Mouse (Mus musculus): ENCODE results near the gene Crocc2. TPM values are rescaled to one million over a fixed set of nuclear protein-coding genes. Genes with fewer than 3 reads are reported as not detected.
A peak's percentile ranks its signal among the peaks of the same experiment; 100 is the strongest.

Gene Crocc2
- polyA plus RNA-seq, 1 experiment from 2014 or later: 0.30 TPM

GRCm38 (mm10) chr1:93160501-93161133 is 7.9 kb upstream of the Crocc2 start, which contains the start of gene 2310007B03Rik:
TSS of gene 2310007B03Rik (minus strand) at chr1:93160948.
- Histone ChIP-seq H3K9ac (replicated peaks; ENCODE audit: low read depth, low read length) (no peak within 1 kb of the TSS), H3K27me3 (replicated peaks; ENCODE audit: control insufficient read depth, insufficient read depth, low read length) (no peaks in the 10 kb centered on the region), H3K4me2 (ENCODE audit: low read length) (no peak within 1 kb of the TSS), H3K27ac (ENCODE audit: low read length) (no peak within 1 kb of the TSS), H3K9me3 (ENCODE audit: control insufficient read depth, low read length) (no peaks in the 10 kb centered on the region), H3K4me1 (replicated peaks; ENCODE audit: control insufficient read depth, insufficient read depth, low read length) (no peaks in the 10 kb centered on the region), H3K4me3 (replicated peaks; ENCODE audit: low read length) (no peak within 1 kb of the TSS), H3K36me3 (ENCODE audit: control insufficient read depth, insufficient read depth) (no peaks in the 10 kb centered on the region)
- no peak for ATAC-seq
- 72% methylated on average over 8 of the region's 8 CpGs for WGBS

- Histone ChIP-seq H3K27ac (ENCODE audit: low read length) (no peak overlapping the region), H3K4me3 (replicated peaks; ENCODE audit: low read length) (no peak overlapping the region), H3K9ac (replicated peaks; ENCODE audit: low read depth, low read length) (no peak overlapping the region), H3K4me2 (ENCODE audit: low read length) (no peak overlapping the region), H3K27me3 (replicated peaks; ENCODE audit: control insufficient read depth, insufficient read depth, low read length) (no peaks in the 10 kb centered on the region), H3K36me3 (ENCODE audit: control insufficient read depth, insufficient read depth) (no peaks in the 10 kb centered on the region), H3K9me3 (ENCODE audit: control insufficient read depth, low read length) (no peaks in the 10 kb centered on the region), H3K4me1 (replicated peaks; ENCODE audit: control insufficient read depth, insufficient read depth, low read length) (no peaks in the 10 kb centered on the region)
- 76% methylated on average over 8 of the region's 8 CpGs for WGBS
- no peak for ATAC-seq
Measured at GRCm38 (mm10) chr1:93161350-93161749, 7.2 kb upstream of the Crocc2 start.

- no peak overlapping the region for H3K27ac ChIP-seq (ENCODE audit: low read length)
- H3K4me1 ChIP-seq (replicated peaks; ENCODE audit: control insufficient read depth, insufficient read depth, low read length): no peaks in the 10 kb centered on the region
- H3K4me3 ChIP-seq (replicated peaks; ENCODE audit: low read length): no peak overlapping the region
- no peaks in the 10 kb centered on the region for H3K9me3 ChIP-seq (ENCODE audit: control insufficient read depth, low read length)
- H3K36me3 ChIP-seq (ENCODE audit: control insufficient read depth, insufficient read depth): no peaks in the 10 kb centered on the region
- no peak overlapping the region for H3K4me2 ChIP-seq (ENCODE audit: low read length)
- H3K9ac ChIP-seq (replicated peaks; ENCODE audit: low read depth, low read length): no peak overlapping the region
- H3K27me3 ChIP-seq (replicated peaks; ENCODE audit: control insufficient read depth, insufficient read depth, low read length): no peaks in the 10 kb centered on the region
- no peak for ATAC-seq
- WGBS: 82% methylated on average over 10 of the region's 10 CpGs
Measured at GRCm38 (mm10) chr1:93161921-93162320, 6.6 kb upstream of the Crocc2 start.

- Histone ChIP-seq H3K36me3 (ENCODE audit: control insufficient read depth, insufficient read depth) (no peaks in the 10 kb centered on the region), H3K4me2 (ENCODE audit: low read length) (no peak overlapping the region), H3K9me3 (ENCODE audit: control insufficient read depth, low read length) (no peaks in the 10 kb centered on the region), H3K27ac (ENCODE audit: low read length) (no peak overlapping the region), H3K4me3 (replicated peaks; ENCODE audit: low read length) (no peak overlapping the region), H3K9ac (replicated peaks; ENCODE audit: low read depth, low read length) (no peak overlapping the region), H3K4me1 (replicated peaks; ENCODE audit: control insufficient read depth, insufficient read depth, low read length) (no peaks in the 10 kb centered on the region), H3K27me3 (replicated peaks; ENCODE audit: control insufficient read depth, insufficient read depth, low read length) (no peaks in the 10 kb centered on the region)
- WGBS: 86% methylated on average over 7 of the region's 7 CpGs
- ATAC-seq: no peak
Measured at GRCm38 (mm10) chr1:93162588-93162987, 5.9 kb upstream of the Crocc2 start.

- WGBS: 87% methylated on average over 9 of the region's 9 CpGs
- H3K9me3 ChIP-seq (ENCODE audit: control insufficient read depth, low read length): no peaks in the 10 kb centered on the region
- ATAC-seq: no peak
Measured at GRCm38 (mm10) chr1:93165447-93165846, 3.1 kb upstream of the Crocc2 start.

GRCm38 (mm10) chr1:93166346-93167079 is 2.0 kb upstream of the Crocc2 start:
- Histone ChIP-seq H3K4me2 (ENCODE audit: low read length) (no peak overlapping the region), H3K27ac (ENCODE audit: low read length) (no peak overlapping the region), H3K9ac (replicated peaks; ENCODE audit: low read depth, low read length) (no peak overlapping the region), H3K9me3 (ENCODE audit: control insufficient read depth, low read length) (no peaks in the 10 kb centered on the region), H3K36me3 (ENCODE audit: control insufficient read depth, insufficient read depth) (no peaks in the 10 kb centered on the region), H3K4me3 (replicated peaks; ENCODE audit: low read length) (no peak overlapping the region), H3K4me1 (replicated peaks; ENCODE audit: control insufficient read depth, insufficient read depth, low read length) (no peaks in the 10 kb centered on the region), H3K27me3 (replicated peaks; ENCODE audit: control insufficient read depth, insufficient read depth, low read length) (no peaks in the 10 kb centered on the region)
- no peak for ATAC-seq
- 90% methylated on average over 11 of the region's 11 CpGs for WGBS

More at GRCm38 (mm10) chr1:93165447-93165846, 3.1 kb upstream of the Crocc2 start:
- Histone ChIP-seq H3K9ac (replicated peaks; ENCODE audit: low read depth, low read length) (no peak overlapping the region), H3K27ac (ENCODE audit: low read length) (no peak overlapping the region), H3K4me1 (replicated peaks; ENCODE audit: control insufficient read depth, insufficient read depth, low read length) (no peaks in the 10 kb centered on the region), H3K27me3 (replicated peaks; ENCODE audit: control insufficient read depth, insufficient read depth, low read length) (no peaks in the 10 kb centered on the region), H3K4me2 (ENCODE audit: low read length) (no peak overlapping the region), H3K4me3 (replicated peaks; ENCODE audit: low read length) (no peak overlapping the region), H3K36me3 (ENCODE audit: control insufficient read depth, insufficient read depth) (no peaks in the 10 kb centered on the region)

GRCm38 (mm10) chr1:93173665-93174064 is 5.1 kb downstream of the Crocc2 start:
- Histone ChIP-seq H3K4me2 (ENCODE audit: low read length) (no peak overlapping the region), H3K9ac (replicated peaks; ENCODE audit: low read depth, low read length) (no peak overlapping the region), H3K27me3 (replicated peaks; ENCODE audit: control insufficient read depth, insufficient read depth, low read length) (no peaks in the 10 kb centered on the region), H3K27ac (ENCODE audit: low read length) (no peak overlapping the region), H3K4me3 (replicated peaks; ENCODE audit: low read length) (no peak overlapping the region), H3K9me3 (ENCODE audit: control insufficient read depth, low read length) (no peaks in the 10 kb centered on the region), H3K4me1 (replicated peaks; ENCODE audit: control insufficient read depth, insufficient read depth, low read length) (peaks cover 13% of the 10 kb centered on the region), H3K36me3 (ENCODE audit: control insufficient read depth, insufficient read depth) (no peaks in the 10 kb centered on the region)
- no peak for ATAC-seq
- 65% methylated on average over 4 of the region's 4 CpGs for WGBS

- H3K4me3 ChIP-seq (replicated peaks; ENCODE audit: low read length): no peak overlapping the region
- H3K27me3 ChIP-seq (replicated peaks; ENCODE audit: control insufficient read depth, insufficient read depth, low read length): no peaks in the 10 kb centered on the region
- no peak overlapping the region for H3K27ac ChIP-seq (ENCODE audit: low read length)
- H3K4me1 ChIP-seq (replicated peaks; ENCODE audit: control insufficient read depth, insufficient read depth, low read length): peaks cover 13% of the 10 kb centered on the region
- H3K4me2 ChIP-seq (ENCODE audit: low read length): no peak overlapping the region
- no peak overlapping the region for H3K9ac ChIP-seq (replicated peaks; ENCODE audit: low read depth, low read length)
- 0% methylated on average over 4 of the region's 4 CpGs for WGBS
- peak; percentile 72 for ATAC-seq
- H3K36me3 ChIP-seq (ENCODE audit: control insufficient read depth, insufficient read depth): no peaks in the 10 kb centered on the region
- H3K9me3 ChIP-seq (ENCODE audit: control insufficient read depth, low read length): no peaks in the 10 kb centered on the region
Measured at GRCm38 (mm10) chr1:93174399-93174798, 5.9 kb downstream of the Crocc2 start.

GRCm38 (mm10) chr1:93175849-93176248 is 7.3 kb downstream of the Crocc2 start:
- Histone ChIP-seq H3K4me2 (ENCODE audit: low read length) (peak overlapping the region; percentile 90; the same call in 1 of the 2 replicates), H3K27me3 (replicated peaks; ENCODE audit: control insufficient read depth, insufficient read depth, low read length) (no peaks in the 10 kb centered on the region), H3K27ac (ENCODE audit: low read length) (no peak overlapping the region), H3K4me1 (replicated peaks; ENCODE audit: control insufficient read depth, insufficient read depth, low read length) (peaks cover 13% of the 10 kb centered on the region), H3K9me3 (ENCODE audit: control insufficient read depth, low read length) (no peaks in the 10 kb centered on the region), H3K36me3 (ENCODE audit: control insufficient read depth, insufficient read depth) (no peaks in the 10 kb centered on the region), H3K9ac (replicated peaks; ENCODE audit: low read depth, low read length) (no peak overlapping the region), H3K4me3 (replicated peaks; ENCODE audit: low read length) (no peak overlapping the region)
- WGBS: 27% methylated on average over 6 of the region's 6 CpGs
- ATAC-seq: no peak

Measured in forebrain, embryonic 16.5 days (tissue).